Comparison of ENCODE assay signal across 19 mouse cellular contexts in the genomic region with DNA sequence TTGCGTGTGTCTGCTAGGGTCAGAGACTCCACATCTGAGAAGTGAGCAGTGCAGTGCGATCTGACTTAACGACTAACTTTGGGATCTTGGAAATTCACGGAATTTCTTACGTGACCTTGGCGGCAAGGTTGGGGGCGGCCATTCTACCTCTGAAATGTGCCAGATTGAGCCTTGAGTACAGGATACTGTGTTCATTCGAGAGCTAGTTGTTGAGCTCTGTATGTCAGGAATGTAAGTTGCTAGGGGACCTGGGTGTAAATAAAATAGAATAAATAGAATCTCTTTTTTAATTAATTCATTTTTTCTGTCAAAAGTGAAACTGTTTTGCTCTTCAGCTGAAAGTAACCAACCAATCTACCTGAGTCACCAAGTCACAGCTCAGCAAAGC. TPM values are rescaled to one million over a fixed set of nuclear protein-coding genes. Genes with fewer than 3 reads are reported as not detected.
A peak's percentile ranks its signal among the peaks of the same experiment; 100 is the strongest.
DNase-seq lines count a peak whose midpoint lies in the region; ATAC-seq and TF ChIP-seq lines count a peak whose summit lies in the region.
"Had no signal": no experiment of that assay in that cellular context is flagged by ENCODE, and none has a peak within 500 bp of the region (broad histone marks: within the 10 kb centered on the region; RNA-seq: fewer than 3 reads in every experiment).

No protein-coding gene starts in this region.

- H3K27ac ChIP-seq in heart, embryonic 13.5 days (replicated peaks) = no peak overlapping the region
- H3K27ac ChIP-seq in layer of hippocampus, adult 2 months = peak overlapping the region; percentile 64
- H3K27ac ChIP-seq: hindbrain, embryonic 14.5 days; kidney, embryonic 15.5 days; left cerebral cortex, adult 2 months; limb, embryonic 12.5 days; liver, embryonic 14.5 days had no signal

- TF ChIP-seq CTCF in layer of hippocampus, adult 2 months (conservative IDR thresholded peaks at IDR 0.05) = no peak

- no peaks in the 10 kb centered on the region for H3K36me3 ChIP-seq in heart, embryonic 13.5 days
- H3K36me3 ChIP-seq: kidney, embryonic 15.5 days; limb, embryonic 12.5 days had no signal

- H3K9me3 ChIP-seq in heart, embryonic 13.5 days = no peaks in the 10 kb centered on the region
- H3K9me3 ChIP-seq: kidney, embryonic 15.5 days; limb, embryonic 12.5 days had no signal

- peak; percentile 8 for DNase-seq in adrenal gland, adult 2 months
- DNase-seq in adrenal gland, postnatal 4 days (ENCODE audit: low spot score in 2 of 2) = no peak
- no peak for DNase-seq in heart, postnatal 10 days
- no peak for DNase-seq in layer of hippocampus, adult 2 months (ENCODE audit: low spot score in 2 of 2)
- DNase-seq in layer of hippocampus, postnatal 14 days (ENCODE audit: low spot score in 2 of 2) = no peak
- DNase-seq in R1 (ENCODE audit: low read depth, low spot score) = peak; percentile 42
- DNase-seq in frontal cortex, postnatal 10 days (ENCODE audit: low spot score in 2 of 2) = no peak
- DNase-seq: cerebellum, adult 8-10 months; gastrocnemius, postnatal 14 days; thymus, postnatal 4 days had no signal

- 41% methylated on average over 8 of the region's 8 CpGs for WGBS in heart, embryonic 13.5 days

- no peak overlapping the region for H3K9ac ChIP-seq in heart, embryonic 13.5 days
- H3K9ac ChIP-seq: hindbrain, embryonic 14.5 days; kidney, embryonic 15.5 days; limb, embryonic 12.5 days; liver, embryonic 14.5 days had no signal

- peaks cover 2% of the 10 kb centered on the region; the same call in 1 of the 2 replicates for H3K4me1 ChIP-seq in heart, embryonic 13.5 days
- H3K4me1 ChIP-seq: kidney, embryonic 15.5 days had no signal

- intact Hi-C loops in heart, postnatal 10 days (cut with DNase I) = loop anchor here (10.0 kb wide), 1 partner anchor 1382 kb away; no protein-coding TSS in a partner anchor

- H3K4me3 ChIP-seq in heart, embryonic 13.5 days = peak overlapping the region; percentile 22; the same call in 1 of the 2 replicates
- no peak overlapping the region; the same call in 1 of the 2 replicates for H3K4me3 ChIP-seq in layer of hippocampus, adult 2 months
- H3K4me3 ChIP-seq: kidney, embryonic 15.5 days; left cerebral cortex, adult 2 months; limb, embryonic 12.5 days had no signal

- no peak for ATAC-seq in heart, embryonic 13.5 days (ENCODE audit: extremely low read depth, insufficient number of reproducible peaks, low FRiP score, low TSS enrichment)
- ATAC-seq: midbrain, embryonic 16.5 days had no signal

- peak overlapping the region; percentile 58 for H3K4me2 ChIP-seq in heart, embryonic 13.5 days
- H3K4me2 ChIP-seq: hindbrain, embryonic 14.5 days; kidney, embryonic 15.5 days; limb, embryonic 12.5 days had no signal

- no peaks in the 10 kb centered on the region; the same call in 1 of the 2 replicates for H3K27me3 ChIP-seq in heart, embryonic 13.5 days (replicated peaks)
- H3K27me3 ChIP-seq: CH12.LX; limb, embryonic 12.5 days had no signal

RNA-seq across cellular contexts. Expression of a gene that starts 22.8 kb away (rescaled TPM):
- 1 to 10 TPM in 1 of 2 experiments, under 1 TPM in 1; 0.32 to 1.9 TPM for total RNA-seq in adrenal gland, adult 2 months (2021)
- polyA plus RNA-seq in adrenal gland, adult 2 months (2012; rRNA removed) = 0.08 and 0.16 TPM in 2 replicates
- total RNA-seq in adrenal gland, postnatal 4 days (2021) = under 1 TPM; 0.59 to 0.64 TPM
- 1.8 and 2.4 TPM in 2 replicates for polyA plus RNA-seq in heart, embryonic 13.5 days (2015; fragmentation: Nextera tagmentation; extraction: Ambion mirVana)
- total RNA-seq in heart, postnatal 10 days (2021) = under 1 TPM; 0.17 to 0.22 TPM
- total RNA-seq in layer of hippocampus, adult 2 months (2021) = 10 to 100 TPM; 35.8 to 37.8 TPM
- total RNA-seq in layer of hippocampus, postnatal 14 days (2021) = 10 to 100 TPM; 37.3 to 41.8 TPM
- total RNA-seq: CH12.LX; megakaryocyte progenitor cell, adult 5-6 weeks had no signal

RNA-seq across cellular contexts. Expression of a gene that starts 32.7 kb away (rescaled TPM):
- 10 to 100 TPM; 40.7 to 51.6 TPM for total RNA-seq in adrenal gland, adult 2 months (2021)
- 29.0 and 43.3 TPM in 2 replicates for polyA plus RNA-seq in adrenal gland, adult 2 months (2012; rRNA removed)
- total RNA-seq in adrenal gland, postnatal 4 days (2021) = 10 to 100 TPM; 36.5 to 38.1 TPM
- polyA plus RNA-seq in heart, embryonic 13.5 days (2015; fragmentation: Nextera tagmentation; extraction: Ambion mirVana) = 14.1 and 14.6 TPM in 2 replicates
- total RNA-seq in heart, postnatal 10 days (2021) = 10 to 100 TPM; 43.3 to 47.3 TPM
- total RNA-seq in layer of hippocampus, adult 2 months (2021) = 10 to 100 TPM; 20.6 to 25.6 TPM
- total RNA-seq in layer of hippocampus, postnatal 14 days (2021) = 10 to 100 TPM; 22.7 to 23.4 TPM

Comparison
In these comparisons a context has a peak if more than half of its experiments do, and no peak if none do; other contexts are left out.
1. DNase-seq: peak in adrenal gland, adult 2 months (single experiment) and R1 (single experiment); none in adrenal gland, postnatal 4 days (0 of 2), heart, postnatal 10 days (0 of 2), layer of hippocampus, adult 2 months (0 of 2), layer of hippocampus, postnatal 14 days (0 of 2) and frontal cortex, postnatal 10 days (0 of 2).
2. RNA of a gene that starts 22.8 kb away (total RNA-seq): 37.3 to 41.8 TPM in layer of hippocampus, postnatal 14 days and 35.8 to 37.8 TPM in layer of hippocampus, adult 2 months; 0.32 to 1.9 TPM in adrenal gland, adult 2 months, 0.59 to 0.64 TPM in adrenal gland, postnatal 4 days and 0.17 to 0.22 TPM in heart, postnatal 10 days; every median in the first group is over 10 times any median in the second.